Mouse (Mus musculus): ENCODE measurements around the gene Trak1. TPM values are rescaled to one million over a fixed set of nuclear protein-coding genes. Genes with fewer than 3 reads are reported as not detected.
A peak's percentile ranks its signal among the peaks of the same experiment; 100 is the strongest.

Trak1 gene
- polyA plus RNA-seq, 1 experiment = 35.9 TPM

GRCm38 (mm10) chr9:121394882-121395281 is 97.6 kb downstream of the Trak1 start:
- DNase-seq (ENCODE audit: low spot score) = no peak

GRCm38 (mm10) chr9:121395812-121396211 is 98.5 kb downstream of the Trak1 start:
- no peak for DNase-seq (ENCODE audit: low spot score)

GRCm38 (mm10) chr9:121398100-121398760 is 100.9 kb downstream of the Trak1 start:
- no peak for DNase-seq (ENCODE audit: low spot score)

GRCm38 (mm10) chr9:121398761-121399160 is 101.5 kb downstream of the Trak1 start:
- DNase-seq (ENCODE audit: low spot score) = no peak

- no peak for DNase-seq (ENCODE audit: low spot score)
Measured at GRCm38 (mm10) chr9:121400608-121401007, 103.3 kb downstream of the Trak1 start.

GRCm38 (mm10) chr9:121403157-121403671 is 105.9 kb downstream of the Trak1 start:
- DNase-seq (ENCODE audit: low spot score) = no peak

- no peak for DNase-seq (ENCODE audit: low spot score)
Measured at GRCm38 (mm10) chr9:121403699-121404098, 106.4 kb downstream of the Trak1 start.

- no peak for DNase-seq (ENCODE audit: low spot score)
Measured at GRCm38 (mm10) chr9:121405088-121405681, 107.9 kb downstream of the Trak1 start.

- no peak for DNase-seq (ENCODE audit: low spot score)
Measured at GRCm38 (mm10) chr9:121405792-121406191, 108.5 kb downstream of the Trak1 start.

GRCm38 (mm10) chr9:121414237-121414636 is 116.9 kb downstream of the Trak1 start:
- no peak for DNase-seq (ENCODE audit: low spot score)

- DNase-seq (ENCODE audit: low spot score) = peak; percentile 29
Measured at GRCm38 (mm10) chr9:121415626-121416241, 118.4 kb downstream of the Trak1 start.

- no peak for DNase-seq (ENCODE audit: low spot score)
Measured at GRCm38 (mm10) chr9:121416460-121416859, 119.2 kb downstream of the Trak1 start.

- DNase-seq (ENCODE audit: low spot score) = no peak
Measured at GRCm38 (mm10) chr9:121416872-121417637, 119.8 kb downstream of the Trak1 start.

- no peak for DNase-seq (ENCODE audit: low spot score)
Measured at GRCm38 (mm10) chr9:121419011-121419410, 121.7 kb downstream of the Trak1 start.

- DNase-seq (ENCODE audit: low spot score) = no peak
Measured at GRCm38 (mm10) chr9:121419573-121419972, 122.3 kb downstream of the Trak1 start.

- no peak for DNase-seq (ENCODE audit: low spot score)
Measured at GRCm38 (mm10) chr9:121420817-121421216, 123.5 kb downstream of the Trak1 start.

- no peak for DNase-seq (ENCODE audit: low spot score)
Measured at GRCm38 (mm10) chr9:121422402-121422801, 125.1 kb downstream of the Trak1 start.

- DNase-seq (ENCODE audit: low spot score) = no peak
Measured at GRCm38 (mm10) chr9:121423621-121424020, 126.3 kb downstream of the Trak1 start.

GRCm38 (mm10) chr9:121424281-121425164 is 127.2 kb downstream of the Trak1 start:
- no peak for DNase-seq (ENCODE audit: low spot score)

GRCm38 (mm10) chr9:121426451-121426850 is 129.1 kb downstream of the Trak1 start:
- no peak for DNase-seq (ENCODE audit: low spot score)

GRCm38 (mm10) chr9:121426902-121427301 is 129.6 kb downstream of the Trak1 start:
- DNase-seq (ENCODE audit: low spot score) = no peak

All from urinary bladder, adult 2 months (tissue).